Mouse (Mus musculus) midbrain, embryonic 12.5 days (tissue): ENCODE results near the gene Ppil1. TPM values are rescaled to one million over a fixed set of nuclear protein-coding genes. Genes with fewer than 3 reads are reported as not detected.
A peak's percentile ranks its signal among the peaks of the same experiment; 100 is the strongest.
"Not testable (repeated sequence)": the region's sequence is repeated elsewhere in the genome, so short reads cannot be mapped to it uniquely, and the experiment has no call there.

Source experiments
- ATAC-seq: fragments of 200-750 bp; cut with Nextera tagmentation; 2 replicates; pipeline ENCODE4 v1.8.0; 2017; ENCODE audit warnings: low read depth, moderate TSS enrichment, moderate library complexity; ENCODE audit not compliant: low FRiP score
- H3K27ac ChIP-seq: fragments of 300-500 bp; sonication (generic); replicated peaks from 2 replicates; pipeline ENCODE4 v1.5.1; 2016; ENCODE audit warnings: mild to moderate bottlenecking
- H3K27me3 ChIP-seq: fragments of 300-500 bp; sonication (generic); 2 replicates; pipeline ENCODE4 v1.6.1; 2016; ENCODE audit warnings: mild to moderate bottlenecking
- H3K36me3 ChIP-seq: fragments of 300-500 bp; sonication (generic); 2 replicates; pipeline ENCODE4 v1.6.1; 2016
- H3K4me1 ChIP-seq: fragments of 300-500 bp; sonication (generic); 2 replicates; pipeline ENCODE4 v1.6.1; 2016
- H3K4me2 ChIP-seq: fragments of 300-500 bp; sonication (generic); replicated peaks from 2 replicates; pipeline ENCODE4 v1.6.1; 2016; ENCODE audit warnings: mild to moderate bottlenecking, moderate library complexity
- H3K4me3 ChIP-seq: fragments of 300-500 bp; sonication (generic); 2 replicates; pipeline ENCODE4 v1.5.1; 2016; ENCODE audit warnings: mild to moderate bottlenecking
- H3K9ac ChIP-seq: fragments of 300-500 bp; sonication (generic); replicated peaks from 2 replicates; pipeline ENCODE4 v1.6.1; 2016; ENCODE audit warnings: mild to moderate bottlenecking, moderate library complexity
- H3K9me3 ChIP-seq: fragments of 300-500 bp; sonication (generic); 2 replicates; pipeline ENCODE4 v1.6.1; 2016; ENCODE audit warnings: mild to moderate bottlenecking
- WGBS: fragments of 180-500 bp; shearing (Covaris S2); methylation state at CpG from one replicate; pipeline ENCODE4 v1.1.7; 2016; 5-methylcytosine and 5-hydroxymethylcytosine counted together
- polyA plus RNA-seq: library from polyadenylated mRNA; unstranded; fragments of >200 nt; fragmentation: Nextera tagmentation; extraction: Ambion mirVana; gene quantifications from 2 replicates; pipeline ENCODE4 v1.2.1, GENCODE M21; 2016

The Ppil1 gene
- polyA plus RNA-seq, 1 experiment from 2014 or later = 129 TPM

- H3K27ac ChIP-seq = no peak overlapping the region
- peaks cover 53% of the 10 kb centered on the region for H3K36me3 ChIP-seq
- peaks cover 34% of the 10 kb centered on the region for H3K4me1 ChIP-seq
- H3K27me3 ChIP-seq = no peaks in the 10 kb centered on the region
- H3K9me3 ChIP-seq = no peaks in the 10 kb centered on the region
- 91% methylated on average over 15 of the region's 15 CpGs for WGBS
- ATAC-seq = no peak
- H3K4me2 ChIP-seq = no peak overlapping the region
- H3K9ac ChIP-seq = no peak overlapping the region
- H3K4me3 ChIP-seq = no peak overlapping the region
Observed at GRCm38 (mm10) chr17:29260501-29260900, 3.5 kb downstream of the Ppil1 start.

- no peak overlapping the region for H3K27ac ChIP-seq
- no peaks in the 10 kb centered on the region for H3K9me3 ChIP-seq
- 1% methylated on average over 3 of the region's 3 CpGs for WGBS
- peaks cover 32% of the 10 kb centered on the region for H3K4me1 ChIP-seq
- H3K36me3 ChIP-seq = peaks cover 63% of the 10 kb centered on the region
- H3K9ac ChIP-seq = 0 out of 2 replicates have a peak overlapping the region, but pooled peaks have one; percentile 11
- 0 out of 2 replicates have a peak, but pooled peaks have one; percentile 44 for ATAC-seq
- no peak overlapping the region for H3K4me2 ChIP-seq
- no peaks in the 10 kb centered on the region for H3K27me3 ChIP-seq
- no peak overlapping the region for H3K4me3 ChIP-seq
Observed at GRCm38 (mm10) chr17:29259489-29259888, 4.5 kb downstream of the Ppil1 start.

- no peaks in the 10 kb centered on the region for H3K27me3 ChIP-seq
- WGBS = 100% methylated on average over 2 of the region's 2 CpGs
- peaks cover 69% of the 10 kb centered on the region for H3K36me3 ChIP-seq
- H3K4me2 ChIP-seq = no peak overlapping the region
- H3K27ac ChIP-seq = no peak overlapping the region
- H3K9ac ChIP-seq = 0 out of 2 replicates have a peak overlapping the region, but pooled peaks have one; percentile 11
- H3K9me3 ChIP-seq = no peaks in the 10 kb centered on the region
- no peak overlapping the region for H3K4me3 ChIP-seq
- ATAC-seq = no peak
- H3K4me1 ChIP-seq = peaks cover 28% of the 10 kb centered on the region
Observed at GRCm38 (mm10) chr17:29258921-29259320, 5.1 kb downstream of the Ppil1 start.

GRCm38 (mm10) chr17:29258025-29258558 is 5.9 kb downstream of the Ppil1 start:
- no peak for ATAC-seq
- Histone ChIP-seq H3K4me3 (no peak overlapping the region), H3K27me3 (no peaks in the 10 kb centered on the region), H3K36me3 (peaks cover 73% of the 10 kb centered on the region), H3K4me2 (no peak overlapping the region), H3K9ac (no peak overlapping the region), H3K27ac (no peak overlapping the region), H3K9me3 (no peaks in the 10 kb centered on the region), H3K4me1 (peaks cover 25% of the 10 kb centered on the region)
- WGBS = 87% methylated on average over 10 of the region's 10 CpGs

GRCm38 (mm10) chr17:29257001-29257511 is 6.9 kb downstream of the Ppil1 start:
- H3K4me2 ChIP-seq = no peak overlapping the region
- no peaks in the 10 kb centered on the region for H3K9me3 ChIP-seq
- H3K27ac ChIP-seq = no peak overlapping the region
- no peak overlapping the region for H3K9ac ChIP-seq
- H3K4me3 ChIP-seq = no peak overlapping the region
- H3K4me1 ChIP-seq = peaks cover 19% of the 10 kb centered on the region
- no peaks in the 10 kb centered on the region for H3K27me3 ChIP-seq
- 94% methylated on average over 10 of the region's 10 CpGs for WGBS
- peaks cover 83% of the 10 kb centered on the region for H3K36me3 ChIP-seq
- no peak for ATAC-seq

- H3K27me3 ChIP-seq = no peaks in the 10 kb centered on the region
- H3K9me3 ChIP-seq = no peaks in the 10 kb centered on the region
- H3K9ac ChIP-seq = no peak overlapping the region
- peaks cover 86% of the 10 kb centered on the region for H3K36me3 ChIP-seq
- no peak overlapping the region for H3K27ac ChIP-seq
- H3K4me3 ChIP-seq = no peak overlapping the region
- no peak for ATAC-seq
- WGBS = 87% methylated on average over 6 of the region's 6 CpGs
- no peak overlapping the region for H3K4me2 ChIP-seq
- H3K4me1 ChIP-seq = peaks cover 14% of the 10 kb centered on the region; the same call in 1 of the 2 replicates
Observed at GRCm38 (mm10) chr17:29256507-29256906, 7.5 kb downstream of the Ppil1 start.

GRCm38 (mm10) chr17:29254784-29255183 is 9.2 kb downstream of the Ppil1 start:
- H3K36me3 ChIP-seq = peaks cover 89% of the 10 kb centered on the region
- 96% methylated on average over 6 of the region's 6 CpGs for WGBS
- H3K4me1 ChIP-seq = not testable (repeated sequence)

GRCm38 (mm10) chr17:29253684-29254083 is 10.3 kb downstream of the Ppil1 start:
- peaks cover 4% of the 10 kb centered on the region; the same call in 1 of the 2 replicates for H3K4me1 ChIP-seq
- ATAC-seq = no peak
- H3K4me3 ChIP-seq = no peak overlapping the region
- no peaks in the 10 kb centered on the region for H3K27me3 ChIP-seq
- H3K36me3 ChIP-seq = peaks cover 93% of the 10 kb centered on the region
- no peak overlapping the region for H3K27ac ChIP-seq
- H3K4me2 ChIP-seq = no peak overlapping the region
- WGBS = 90% methylated on average over 9 of the region's 9 CpGs
- H3K9ac ChIP-seq = no peak overlapping the region
- no peaks in the 10 kb centered on the region for H3K9me3 ChIP-seq

More at GRCm38 (mm10) chr17:29254784-29255183, 9.2 kb downstream of the Ppil1 start:
- not testable (repeated sequence) for H3K9me3 ChIP-seq, H3K27me3 ChIP-seq, H3K9ac ChIP-seq, H3K4me3 ChIP-seq, ATAC-seq, H3K4me2 ChIP-seq, H3K27ac ChIP-seq

- WGBS = 94% methylated on average over 2 of the region's 2 CpGs
- Histone ChIP-seq H3K4me3 (no peak overlapping the region), H3K27me3 (no peaks in the 10 kb centered on the region), H3K9me3 (no peaks in the 10 kb centered on the region), H3K9ac (no peak overlapping the region), H3K4me2 (no peak overlapping the region), H3K27ac (no peak overlapping the region), H3K36me3 (peaks cover 92% of the 10 kb centered on the region), H3K4me1 (peaks cover 4% of the 10 kb centered on the region; the same call in 1 of the 2 replicates)
- no peak for ATAC-seq
Observed at GRCm38 (mm10) chr17:29253236-29253635, 10.8 kb downstream of the Ppil1 start.

- Histone ChIP-seq H3K9ac (no peak overlapping the region), H3K4me2 (no peak overlapping the region), H3K4me1 (peaks cover 4% of the 10 kb centered on the region; the same call in 1 of the 2 replicates), H3K27ac (no peak overlapping the region), H3K27me3 (no peaks in the 10 kb centered on the region), H3K4me3 (no peak overlapping the region), H3K9me3 (no peaks in the 10 kb centered on the region), H3K36me3 (peaks cover 78% of the 10 kb centered on the region)
- WGBS = 91% methylated on average over 15 of the region's 15 CpGs
- ATAC-seq = no peak
Observed at GRCm38 (mm10) chr17:29251608-29252390, 12.2 kb downstream of the Ppil1 start.

- H3K4me3 ChIP-seq, H3K4me1 ChIP-seq, H3K27ac ChIP-seq, H3K9ac ChIP-seq, H3K9me3 ChIP-seq, ATAC-seq, H3K27me3 ChIP-seq, H3K4me2 ChIP-seq: not testable (repeated sequence)
- peaks cover 70% of the 10 kb centered on the region for H3K36me3 ChIP-seq
- WGBS = 93% methylated on average over 14 of the region's 14 CpGs
Observed at GRCm38 (mm10) chr17:29251006-29251405, 13.0 kb downstream of the Ppil1 start.

- peaks cover 24% of the 10 kb centered on the region for H3K4me1 ChIP-seq
- H3K27me3 ChIP-seq = no peaks in the 10 kb centered on the region
- H3K9me3 ChIP-seq = no peaks in the 10 kb centered on the region
- no peak overlapping the region for H3K4me3 ChIP-seq
- H3K27ac ChIP-seq = no peak overlapping the region
- no peak overlapping the region for H3K9ac ChIP-seq
- ATAC-seq = no peak
- peaks cover 55% of the 10 kb centered on the region for H3K36me3 ChIP-seq
- H3K4me2 ChIP-seq = no peak overlapping the region
- 68% methylated on average over 9 of the region's 9 CpGs for WGBS
Observed at GRCm38 (mm10) chr17:29249512-29249911, 14.5 kb downstream of the Ppil1 start.
